Mouse (Mus musculus) intestine, postnatal 0 days (tissue): Measurements from ENCODE around the gene Ctnna3. TPM values are rescaled to one million over a fixed set of nuclear protein-coding genes. Genes with fewer than 3 reads are reported as not detected.

ENCODE experiments used
- ATAC-seq: fragments of 200-750 bp; cut with Nextera tagmentation; 2 replicates; pipeline ENCODE4 v1.8.0; 2017; ENCODE audit warnings: mild to moderate bottlenecking, moderate TSS enrichment, moderate library complexity
- H3K27ac ChIP-seq: fragments of 300-500 bp; sonication (generic); 2 replicates; pipeline ENCODE4 v1.5.1; 2014; ENCODE audit warnings: mild to moderate bottlenecking, low read depth, low read length, moderate library complexity
- H3K27me3 ChIP-seq: fragments of 300-500 bp; sonication (generic); replicated peaks from 2 replicates; pipeline ENCODE4 v1.6.1; 2014; ENCODE audit warnings: low read length, mixed read lengths; ENCODE audit not compliant: control insufficient read depth, insufficient read depth
- H3K36me3 ChIP-seq: fragments of 300-500 bp; sonication (generic); 2 replicates; pipeline ENCODE4 v1.6.1; 2014; ENCODE audit warnings: mild to moderate bottlenecking, moderate library complexity; ENCODE audit not compliant: control insufficient read depth, insufficient read depth
- H3K4me1 ChIP-seq: fragments of 300-500 bp; sonication (generic); replicated peaks from 2 replicates; pipeline ENCODE4 v1.6.1; 2014; ENCODE audit warnings: antibody characterized with exemption, low read length, mixed read lengths; ENCODE audit not compliant: control insufficient read depth, insufficient read depth
- H3K4me2 ChIP-seq: fragments of 300-500 bp; sonication (generic); replicated peaks from 2 replicates; pipeline ENCODE4 v1.6.1; 2014; ENCODE audit warnings: low read depth, mild to moderate bottlenecking, moderate library complexity
- H3K4me3 ChIP-seq: fragments of 300-500 bp; sonication (generic); 2 replicates; pipeline ENCODE4 v1.5.1; 2014; ENCODE audit warnings: low read depth, low read length
- H3K9ac ChIP-seq: fragments of 300-500 bp; sonication (generic); 2 replicates; pipeline ENCODE4 v1.6.1; 2014; ENCODE audit warnings: mild to moderate bottlenecking, low read depth, low read length
- H3K9me3 ChIP-seq: fragments of 300-500 bp; sonication (generic); 2 replicates; pipeline ENCODE4 v1.6.1; 2016; ENCODE audit warnings: mixed run types; ENCODE audit not compliant: control insufficient read depth
- CTCF ChIP-seq: sonication (generic); IDR thresholded peaks from 2 replicates; pipeline ENCODE4 v1.5.1; 2016; ENCODE audit warnings: low read depth, mild to moderate bottlenecking, control low read depth, antibody characterized with exemption, moderate library complexity
- WGBS: fragments of 180-500 bp; shearing (Covaris S2); extraction: QIAGEN DNeasy Blood & Tissue Kit; methylation state at CpG from one replicate; pipeline ENCODE4 v1.1.7; 2014; 5-methylcytosine and 5-hydroxymethylcytosine counted together
- polyA plus RNA-seq: library from polyadenylated mRNA; unstranded; fragments of >200 nt; fragmentation: Nextera tagmentation; extraction: Ambion mirVana; gene quantifications from 2 replicates; pipeline ENCODE4 v1.2.1, GENCODE M21; 2015

Gene Ctnna3
- polyA plus RNA-seq, 1 experiment from 2014 or later = 0.33 TPM

DNA sequence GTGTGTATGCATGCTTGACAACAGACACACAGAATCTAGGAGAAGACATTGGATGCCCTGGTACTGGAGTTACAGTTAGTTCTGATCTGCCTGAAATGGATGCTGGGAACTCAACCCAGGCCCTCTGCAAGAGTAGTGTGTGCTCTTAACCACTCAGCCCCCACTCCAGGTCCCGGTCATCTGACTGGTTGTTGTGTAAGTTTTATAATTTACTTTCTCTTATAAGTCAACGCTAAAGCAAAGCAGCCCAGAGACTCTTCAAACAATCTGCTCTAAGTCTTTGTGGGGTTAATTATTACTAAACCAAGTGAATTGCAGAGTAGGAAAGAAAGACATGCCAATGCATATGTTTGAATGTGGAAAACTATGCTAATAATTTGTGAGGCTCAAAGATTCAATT lies 549.5 kb downstream of the Ctnna3 start:
- no peak overlapping the region for H3K27ac ChIP-seq
- no peaks in the 10 kb centered on the region for H3K9me3 ChIP-seq
- ATAC-seq = no peak
- H3K36me3 ChIP-seq = no peaks in the 10 kb centered on the region
- TF ChIP-seq CTCF = no peak
- no peak overlapping the region for H3K9ac ChIP-seq
- no peak overlapping the region for H3K4me3 ChIP-seq
- WGBS = 33% methylated on average over 2 of the region's 2 CpGs
- H3K27me3 ChIP-seq = no peaks in the 10 kb centered on the region
- H3K4me2 ChIP-seq = no peak overlapping the region
- H3K4me1 ChIP-seq = no peaks in the 10 kb centered on the region

DNA sequence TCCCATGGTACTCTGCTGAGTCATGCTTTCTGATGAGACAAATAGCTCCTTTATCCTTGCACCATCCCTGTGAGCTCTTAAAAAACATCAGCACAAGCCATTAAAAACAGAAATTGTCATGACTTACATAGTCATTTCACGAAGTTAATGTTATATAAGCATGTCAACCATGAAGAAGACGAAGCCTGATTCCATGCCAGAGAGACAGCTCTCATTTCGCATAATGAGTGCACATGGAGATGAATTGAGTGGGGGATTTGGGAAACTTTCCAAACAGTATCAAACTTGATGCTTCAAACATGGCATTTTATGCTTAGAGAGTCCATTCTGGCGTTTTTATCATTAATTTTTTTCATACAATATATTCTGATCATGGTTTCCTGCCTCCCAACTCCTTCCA lies 555.7 kb downstream of the Ctnna3 start:
- Histone ChIP-seq H3K27ac (no peak overlapping the region), H3K9me3 (no peaks in the 10 kb centered on the region), H3K4me3 (no peak overlapping the region), H3K4me1 (no peaks in the 10 kb centered on the region), H3K36me3 (no peaks in the 10 kb centered on the region), H3K4me2 (no peak overlapping the region), H3K27me3 (no peaks in the 10 kb centered on the region), H3K9ac (no peak overlapping the region)
- no peak for TF ChIP-seq CTCF
- WGBS = 64% methylated on average over 4 of the region's 4 CpGs
- no peak for ATAC-seq

DNA sequence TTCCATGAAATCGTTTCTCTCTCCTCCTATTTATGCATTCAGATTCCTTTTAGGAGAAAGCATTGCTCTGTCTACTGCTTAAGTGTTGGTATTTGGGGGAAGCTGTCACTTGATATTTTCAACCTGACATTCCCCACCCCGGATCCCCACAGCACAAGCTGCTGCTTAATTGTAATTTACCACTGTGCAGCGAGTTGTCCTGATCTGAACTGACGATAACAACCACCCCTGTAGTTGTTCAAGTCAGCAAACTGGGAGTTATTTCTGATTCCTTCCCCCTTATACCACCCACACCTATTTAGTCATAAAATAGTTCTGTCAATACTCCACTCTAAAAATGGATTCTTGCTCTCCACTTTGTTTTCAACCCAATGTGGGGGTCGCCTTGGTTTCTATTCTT lies 564.4 kb downstream of the Ctnna3 start:
- TF ChIP-seq CTCF = no peak

DNA sequence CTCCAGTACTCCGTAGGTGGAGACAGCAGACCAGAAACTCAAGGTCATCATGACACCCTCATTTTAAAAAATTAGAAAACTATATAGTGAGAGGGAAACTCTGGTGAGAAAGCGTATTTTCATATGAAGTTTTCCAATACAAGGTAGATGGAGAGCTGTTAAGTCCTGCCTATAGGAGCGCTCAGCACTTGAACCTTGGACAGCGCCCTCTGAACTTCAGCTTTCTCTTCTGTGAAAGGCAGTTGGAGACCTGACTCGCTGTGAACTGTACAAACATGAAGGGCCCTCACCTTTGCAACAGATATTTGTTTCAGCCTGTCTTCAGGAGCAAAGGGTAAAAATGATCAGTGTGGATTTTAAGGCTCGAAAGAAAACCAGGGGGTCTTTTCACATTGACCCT lies 571.6 kb downstream of the Ctnna3 start:
- H3K36me3 ChIP-seq = no peaks in the 10 kb centered on the region
- ATAC-seq = no peak
- no peak overlapping the region for H3K27ac ChIP-seq
- no peak overlapping the region for H3K4me3 ChIP-seq
- WGBS = 73% methylated on average over 6 of the region's 6 CpGs
- H3K4me2 ChIP-seq = no peak overlapping the region
- H3K27me3 ChIP-seq = no peaks in the 10 kb centered on the region
- no peaks in the 10 kb centered on the region for H3K4me1 ChIP-seq
- TF ChIP-seq CTCF = no peak
- no peak overlapping the region for H3K9ac ChIP-seq
- H3K9me3 ChIP-seq = no peaks in the 10 kb centered on the region

More for the DNA sequence above, 564.4 kb downstream of the Ctnna3 start:
- Histone ChIP-seq H3K4me1 (no peaks in the 10 kb centered on the region), H3K4me2 (no peak overlapping the region), H3K36me3 (no peaks in the 10 kb centered on the region), H3K4me3 (no peak overlapping the region), H3K27me3 (no peaks in the 10 kb centered on the region), H3K9me3 (no peaks in the 10 kb centered on the region), H3K27ac (no peak overlapping the region), H3K9ac (no peak overlapping the region)
- 86% methylated on average over 5 of the region's 5 CpGs for WGBS
- no peak for ATAC-seq

DNA sequence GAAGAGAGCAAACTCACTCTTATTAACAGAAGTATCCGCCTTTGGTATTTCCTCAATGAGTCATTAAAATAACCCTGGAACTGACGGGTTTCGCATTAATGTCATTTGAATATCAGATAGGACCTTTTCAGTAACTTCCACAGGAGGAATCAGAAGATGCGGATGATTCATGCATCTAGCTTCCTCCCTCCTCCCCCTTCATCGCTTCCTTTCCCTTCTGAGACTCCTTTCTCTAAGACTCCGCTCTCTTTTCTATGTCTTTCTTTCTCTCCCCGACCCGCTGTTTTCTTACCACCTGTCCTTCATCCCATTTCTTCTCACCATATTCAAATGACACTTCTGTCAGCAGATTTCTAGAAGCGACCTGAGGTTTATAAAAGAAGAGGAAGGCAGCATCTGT lies 572.1 kb downstream of the Ctnna3 start:
- 79% methylated on average over 9 of the region's 9 CpGs for WGBS
- no peaks in the 10 kb centered on the region for H3K4me1 ChIP-seq
- ATAC-seq = no peak
- H3K9me3 ChIP-seq = no peaks in the 10 kb centered on the region
- H3K4me3 ChIP-seq = no peak overlapping the region
- TF ChIP-seq CTCF = no peak
- no peak overlapping the region for H3K27ac ChIP-seq
- H3K9ac ChIP-seq = no peak overlapping the region
- no peak overlapping the region for H3K4me2 ChIP-seq
- H3K27me3 ChIP-seq = no peaks in the 10 kb centered on the region
- no peaks in the 10 kb centered on the region for H3K36me3 ChIP-seq

DNA sequence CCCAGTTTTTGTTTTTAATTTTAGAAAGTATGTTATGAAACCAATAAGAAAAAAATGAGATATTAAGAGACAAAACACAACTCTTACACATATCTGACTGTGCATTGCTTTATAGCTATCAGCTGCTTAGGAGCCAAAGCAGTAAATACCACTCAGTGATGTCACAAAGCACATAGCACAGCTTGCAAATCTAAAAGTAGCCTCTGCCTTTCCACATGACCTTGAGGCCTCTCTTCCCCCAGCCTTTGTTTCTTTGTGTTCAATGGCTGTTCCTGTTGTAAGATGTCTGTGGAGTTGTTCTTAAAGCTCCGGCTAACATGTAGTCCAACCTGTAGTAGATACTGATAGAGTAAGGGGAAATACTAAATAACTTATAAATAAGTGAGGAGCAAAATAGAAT lies 590.4 kb downstream of the Ctnna3 start:
- WGBS = 90% methylated on average over 1 of the region's 1 CpGs
- Histone ChIP-seq H3K9me3 (no peaks in the 10 kb centered on the region), H3K4me2 (no peak overlapping the region), H3K36me3 (no peaks in the 10 kb centered on the region), H3K27ac (no peak overlapping the region), H3K9ac (no peak overlapping the region), H3K4me1 (no peaks in the 10 kb centered on the region), H3K4me3 (no peak overlapping the region), H3K27me3 (no peaks in the 10 kb centered on the region)
- no peak for TF ChIP-seq CTCF
- ATAC-seq = no peak

DNA sequence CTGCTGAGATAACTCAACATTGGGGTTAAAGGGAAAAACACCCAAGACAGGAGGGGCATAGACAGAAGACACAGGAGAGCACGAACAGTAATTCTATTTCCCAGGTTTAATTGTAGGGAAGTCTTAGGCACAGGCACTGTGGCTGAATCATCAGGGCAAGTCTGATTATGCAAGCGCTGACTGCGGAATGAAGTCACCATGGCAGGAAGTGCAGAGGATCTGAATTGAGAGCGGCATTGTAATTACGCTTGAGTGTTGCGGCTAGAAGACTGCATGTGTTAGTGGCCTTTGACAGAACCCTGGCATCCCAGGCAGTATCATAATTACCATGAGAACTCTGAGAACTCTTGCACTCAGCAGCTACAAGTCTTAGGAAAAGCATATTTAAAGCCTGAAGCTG lies 593.4 kb downstream of the Ctnna3 start:
- Histone ChIP-seq H3K27ac (no peak overlapping the region), H3K27me3 (no peaks in the 10 kb centered on the region), H3K4me3 (no peak overlapping the region), H3K36me3 (no peaks in the 10 kb centered on the region), H3K4me1 (no peaks in the 10 kb centered on the region), H3K4me2 (no peak overlapping the region), H3K9ac (no peak overlapping the region), H3K9me3 (no peaks in the 10 kb centered on the region)
- no peak for TF ChIP-seq CTCF
- no peak for ATAC-seq
- WGBS = 81% methylated on average over 6 of the region's 6 CpGs
